Mouse (Mus musculus) kidney, adult 8-10 months (tissue): ENCODE data around the gene Tubgcp6.

Source experiments
- DNase-seq, 2 experiments: peaks; one replicate each; pipeline ENCODE4 v3.0.0; 2022

Gene Tubgcp6

DNA sequence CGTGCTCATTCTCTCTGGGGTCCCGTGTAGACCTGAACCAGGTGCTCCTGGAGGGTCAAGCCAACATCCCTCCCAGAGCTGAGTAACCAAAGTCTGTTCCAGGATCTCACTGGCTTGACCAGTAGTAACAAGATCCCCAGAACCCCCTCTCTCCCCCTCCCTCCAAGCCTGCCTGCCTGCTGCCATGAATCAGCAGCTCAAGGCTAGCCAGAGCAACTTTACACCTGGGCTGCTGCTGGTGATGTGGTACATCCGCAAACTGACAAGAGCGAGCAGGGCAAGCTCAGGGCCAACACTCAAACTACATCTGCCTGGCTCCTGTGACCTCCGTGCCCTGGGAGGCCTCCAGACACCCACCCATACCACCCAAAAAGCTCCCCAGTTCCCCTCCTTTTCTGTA is 18.5 kb upstream of the Tubgcp6 start:
- no peak for DNase-seq

DNA sequence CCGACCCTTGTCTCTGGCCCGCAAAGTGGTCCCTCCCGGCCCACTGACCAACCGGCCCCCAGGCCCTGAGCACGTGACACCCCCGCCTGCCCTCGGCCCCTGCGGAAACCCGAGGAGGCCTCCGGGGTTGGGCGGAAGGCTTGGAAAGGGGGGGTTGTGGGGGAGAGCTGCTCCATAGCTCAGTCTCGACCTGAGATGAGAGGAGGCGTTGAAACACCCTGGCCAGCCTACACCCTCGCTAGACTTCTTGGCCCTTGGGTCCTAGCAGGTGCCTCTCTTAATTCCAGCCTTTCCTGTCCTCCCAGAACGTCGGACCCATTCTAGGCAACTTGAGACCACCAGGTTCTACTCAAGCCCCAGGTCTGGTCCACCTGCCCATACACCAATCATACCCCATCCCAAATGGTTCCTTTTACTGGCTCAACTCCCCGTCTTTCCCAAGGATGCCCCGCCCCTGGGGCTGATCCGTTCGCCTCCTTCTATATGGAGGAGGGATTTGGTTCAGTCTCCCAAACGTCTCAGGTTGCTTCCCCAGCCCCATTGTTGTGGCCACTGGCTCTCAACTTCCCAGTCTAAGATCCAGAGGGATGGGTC is 17.8 kb upstream of the Tubgcp6 start, which contains the start of gene Mapk12:
Gene Mapk12 (minus strand): TSS at position 45 of the 594 bp plus-strand sequence.
- peak in 1 of 2 experiments; percentile 50 for DNase-seq

DNA sequence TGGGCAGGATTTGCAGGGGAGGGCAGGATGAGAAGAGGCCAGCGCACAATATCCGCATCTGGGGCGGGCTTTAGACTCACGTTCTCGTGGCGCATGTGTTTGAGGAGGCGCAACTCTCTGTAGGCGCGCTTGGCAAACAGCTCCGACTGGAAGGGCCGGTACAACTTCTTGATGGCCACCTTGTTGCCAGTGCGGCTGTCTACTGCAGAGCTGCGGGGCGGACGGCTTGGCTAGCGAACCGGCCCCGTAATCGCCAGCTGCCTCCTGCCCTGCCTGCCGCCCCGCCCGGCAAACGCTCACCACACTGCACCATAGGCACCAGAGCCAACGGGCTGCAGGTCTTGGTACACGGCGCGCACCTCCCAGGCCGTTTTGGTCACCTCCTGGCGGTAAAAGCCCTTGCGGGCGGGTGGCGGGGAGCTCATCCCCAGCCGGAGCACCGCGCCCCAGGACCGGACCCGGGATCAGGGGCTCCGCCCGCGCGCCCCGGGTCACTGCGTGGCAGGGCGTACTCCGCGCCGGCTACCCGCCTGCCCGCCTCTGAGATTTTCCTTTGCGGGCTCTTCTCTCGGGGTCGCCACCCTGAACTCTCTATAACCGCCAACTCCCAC is 17.2 kb upstream of the Tubgcp6 start:
- peak in 1 of 2 experiments; percentile 45 for DNase-seq

DNA sequence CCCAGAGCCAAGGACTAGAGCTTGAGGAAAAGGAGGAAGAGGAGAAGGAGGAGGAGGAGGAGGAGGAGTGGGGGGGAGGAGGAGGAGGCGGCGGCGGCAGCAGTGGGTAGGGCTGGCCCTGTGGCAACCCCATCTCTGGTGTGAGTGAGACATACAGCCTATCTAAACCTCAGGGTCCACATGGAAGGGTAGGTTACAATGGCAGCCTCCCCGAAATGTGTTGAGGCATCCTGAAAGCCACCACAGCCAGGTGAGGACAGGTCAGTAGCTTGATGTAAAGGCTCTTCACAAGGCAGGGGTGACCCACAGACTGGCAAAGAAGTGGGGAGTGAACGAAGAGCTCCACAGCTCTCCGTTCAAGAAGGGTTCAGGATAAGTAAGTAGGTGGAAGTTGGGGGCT is 15.6 kb upstream of the Tubgcp6 start:
- no peak for DNase-seq

DNA sequence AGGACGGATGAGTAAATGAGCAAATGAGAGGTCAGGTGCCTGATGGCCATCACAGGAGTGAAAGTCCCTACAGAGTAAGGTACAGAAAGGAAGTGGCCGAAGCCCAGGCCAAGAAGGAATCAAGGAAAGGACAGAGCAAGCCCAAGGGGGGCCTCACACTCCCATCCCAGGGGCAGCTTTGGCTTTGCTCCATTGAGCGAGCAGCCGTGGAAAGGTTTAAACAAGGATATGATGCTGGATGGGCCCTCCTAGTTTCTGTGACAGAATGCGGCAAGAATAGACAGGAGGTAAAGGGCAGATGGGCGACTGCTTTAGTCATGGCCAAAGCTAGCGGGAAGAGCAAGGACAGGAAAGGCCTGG is 15.1 kb upstream of the Tubgcp6 start:
- DNase-seq, result no peak

DNA sequence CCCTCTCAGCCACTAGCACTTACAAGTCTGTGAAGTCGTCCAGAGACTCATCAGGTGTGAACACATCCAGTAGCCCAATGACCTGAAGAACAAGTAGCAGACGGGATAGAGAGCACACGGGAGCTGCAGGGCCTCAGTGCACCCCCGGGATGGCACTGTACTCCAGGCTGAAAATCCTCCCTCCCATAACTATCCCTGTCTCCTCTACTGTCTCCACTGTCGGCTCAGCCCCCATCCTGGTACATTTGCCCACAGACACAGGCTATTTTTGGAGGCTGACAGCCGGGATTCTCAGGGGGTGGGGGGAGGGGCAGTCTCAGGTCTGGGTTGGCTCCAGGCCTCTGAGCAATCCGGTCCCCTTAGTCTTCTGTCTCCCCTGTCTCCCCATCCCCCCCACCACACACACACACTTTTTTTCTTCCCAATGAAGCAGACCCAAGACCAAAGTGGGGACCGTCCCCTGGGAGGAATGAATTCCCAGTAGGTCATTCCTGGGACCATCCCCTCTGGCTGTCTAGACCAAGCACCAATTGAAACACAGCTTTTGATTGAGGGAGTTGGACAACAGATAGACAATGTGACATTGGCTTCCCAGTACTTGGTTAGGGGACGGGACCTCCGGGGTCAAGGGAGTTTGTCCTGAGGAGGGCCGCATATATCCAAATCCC is 14.6 kb upstream of the Tubgcp6 start:
- no peak for DNase-seq

DNA sequence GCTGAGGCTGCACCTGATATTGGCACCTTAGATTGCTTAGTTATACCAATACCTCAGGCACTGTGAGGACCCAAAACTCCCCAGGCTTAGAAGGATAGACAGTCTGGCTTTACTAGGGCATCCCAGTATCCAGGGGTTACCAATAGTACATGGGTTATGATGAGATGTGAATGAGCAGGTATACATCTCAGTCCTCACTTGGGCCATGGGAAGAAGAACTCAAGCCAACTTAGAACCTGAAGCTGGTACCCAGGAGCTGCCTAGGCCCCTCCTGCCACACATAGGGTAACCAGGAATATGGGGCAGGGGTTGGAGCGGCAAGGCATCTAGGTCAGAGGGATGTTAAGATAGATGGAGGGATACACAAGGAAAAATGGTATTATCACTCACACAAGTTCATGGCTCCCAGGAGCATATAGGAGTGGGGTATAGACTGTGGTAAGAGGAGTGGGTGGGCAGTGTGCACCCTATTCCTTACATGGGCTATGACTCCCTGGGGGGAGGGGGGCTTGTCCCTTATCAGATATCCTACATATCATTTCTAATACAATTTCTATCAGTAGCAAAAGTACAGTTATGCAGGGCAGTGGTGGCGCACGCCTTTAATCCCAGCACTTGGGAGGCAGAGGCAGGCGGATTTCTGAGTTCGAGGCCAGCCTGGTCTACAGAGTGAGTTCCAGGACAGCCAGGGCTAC is 13.7 kb upstream of the Tubgcp6 start:
- no peak for DNase-seq

DNA sequence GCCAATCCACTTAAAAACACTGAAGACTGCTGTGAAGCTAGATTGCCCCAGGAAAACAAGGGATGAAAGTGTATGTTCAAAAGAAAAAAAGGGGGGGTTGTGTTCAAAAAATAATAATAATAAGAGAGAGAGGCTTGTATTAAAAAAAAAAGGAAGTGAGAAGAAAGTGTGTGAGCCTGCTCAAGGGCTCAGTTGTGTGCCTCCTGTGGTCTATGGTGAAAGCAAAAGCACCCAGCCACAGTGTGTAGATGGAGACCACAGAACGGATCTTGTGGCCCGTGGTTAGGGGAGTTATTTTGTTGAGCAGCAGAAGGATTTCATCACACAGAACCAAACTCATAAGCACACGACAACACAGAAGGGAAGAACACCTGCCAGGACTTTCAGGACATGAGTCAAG is 8.4 kb upstream of the Tubgcp6 start:
- DNase-seq, result no peak

DNA sequence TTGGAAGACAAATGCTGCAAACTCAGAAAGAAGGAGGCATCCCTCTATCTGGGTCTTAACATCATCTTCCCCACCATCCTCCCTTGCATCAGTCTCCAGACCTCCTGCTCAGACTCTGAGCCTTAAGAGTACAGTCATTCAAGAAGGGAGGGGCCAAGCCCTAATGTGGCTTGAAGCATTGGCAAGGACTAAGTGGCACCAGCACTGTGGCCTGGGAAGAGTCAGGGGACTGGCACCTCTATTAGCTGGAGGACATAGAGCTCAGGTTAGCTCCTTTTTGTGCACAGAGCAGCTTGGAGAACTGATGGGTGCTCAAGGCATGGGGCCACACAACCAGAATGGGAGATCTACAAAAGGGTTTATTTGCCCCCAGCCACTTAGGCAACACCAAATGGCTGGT is 7.3 kb upstream of the Tubgcp6 start:
- DNase-seq, result no peak

DNA sequence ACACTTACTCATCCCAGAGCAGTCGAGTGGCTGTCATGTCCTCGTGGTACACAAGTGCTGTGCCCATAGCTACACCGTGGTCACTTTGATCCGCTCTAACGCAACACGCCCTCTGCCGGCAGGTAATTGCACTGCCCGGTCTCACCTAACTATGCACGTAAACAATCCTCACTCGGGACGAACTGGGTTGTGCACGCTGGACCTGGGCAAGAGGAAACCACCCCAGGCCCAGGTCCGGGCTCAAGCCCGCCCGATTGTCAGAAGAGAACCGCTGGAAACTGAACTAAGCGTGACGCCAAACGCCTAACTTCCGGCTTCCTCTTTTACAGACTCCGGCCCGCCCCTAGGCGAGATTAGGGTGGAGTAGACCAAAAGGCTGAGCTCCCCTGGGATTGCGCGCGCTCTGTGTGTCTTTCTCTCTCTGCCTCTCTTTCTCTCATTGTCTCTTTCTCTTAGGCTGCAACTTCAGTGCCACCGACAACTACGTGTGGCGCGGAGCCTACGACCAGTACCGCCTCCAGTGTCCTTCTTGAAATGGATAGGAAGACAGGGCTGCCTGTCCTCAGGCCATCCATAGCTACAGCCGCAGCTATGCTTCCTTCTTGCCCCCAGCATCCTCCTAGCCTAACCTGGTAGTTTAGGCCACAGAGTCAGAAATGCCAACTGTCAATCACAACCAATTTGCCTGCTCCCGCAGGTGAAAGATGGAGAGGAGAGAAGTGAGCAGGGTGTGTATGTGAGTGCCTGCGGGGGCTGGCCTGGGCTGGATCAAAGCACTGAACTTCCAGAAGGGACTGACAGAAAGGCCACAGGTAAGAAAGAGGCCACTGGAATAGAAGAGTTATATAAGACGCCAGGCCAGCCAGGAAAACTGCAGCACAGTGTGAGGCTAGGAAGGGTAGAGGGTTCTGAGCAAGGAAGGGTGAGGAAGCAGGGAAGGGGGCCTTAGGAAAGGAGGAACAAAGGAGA is 5.8 kb upstream of the Tubgcp6 start, which contains the start of gene Hdac10:
Gene Hdac10 (minus strand): TSS at position 319 of the 969 bp plus-strand sequence.
- peak; percentile 83 to 89 for DNase-seq

DNA sequence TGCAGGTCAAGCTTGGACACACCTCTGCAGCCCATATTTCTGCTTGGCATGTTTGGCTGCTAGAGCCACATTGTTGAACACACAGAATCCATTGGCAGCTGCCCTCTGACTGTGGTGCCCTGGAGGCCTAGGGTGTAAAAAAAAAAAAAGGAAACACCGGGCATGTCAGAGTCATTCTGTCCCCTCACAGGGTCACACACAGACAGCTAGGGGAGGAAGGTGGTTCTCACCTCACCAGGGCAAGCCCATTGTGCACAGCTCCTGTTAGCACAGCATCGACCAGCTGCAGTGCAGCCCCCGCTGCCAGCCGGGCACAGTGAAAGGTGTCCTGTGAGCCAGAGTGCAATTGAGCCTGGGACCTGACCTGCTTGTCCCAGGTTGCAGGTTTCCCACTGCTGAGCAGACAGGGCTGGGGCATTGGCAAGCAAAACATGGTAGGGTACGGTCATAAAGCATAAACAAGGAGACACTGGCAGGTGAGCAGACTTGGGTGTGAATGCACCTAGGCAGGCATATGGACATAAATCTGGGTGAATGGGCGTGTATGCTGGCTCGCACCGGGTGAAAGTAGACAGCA is 4.5 kb upstream of the Tubgcp6 start:
- DNase-seq, result no peak

DNA sequence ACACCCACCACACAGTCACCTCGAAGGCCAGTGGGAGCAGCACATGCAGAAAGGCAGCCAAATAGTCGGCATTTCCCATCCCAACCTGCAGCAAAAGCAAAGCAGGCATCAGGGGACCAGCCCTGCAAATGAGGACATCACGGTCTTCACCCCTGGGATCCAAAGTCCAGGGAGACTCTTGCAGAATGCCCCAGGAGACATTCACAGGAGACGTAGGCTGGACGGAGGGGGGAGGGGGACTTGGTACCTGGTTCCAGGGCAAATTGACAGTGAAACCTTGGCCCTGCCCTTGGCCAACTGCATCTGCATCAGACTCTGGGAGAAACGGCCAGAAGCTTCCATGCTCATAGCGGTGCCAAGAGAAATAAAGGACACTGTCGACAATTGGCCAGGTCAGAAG is 3.7 kb upstream of the Tubgcp6 start:
- peak in 1 of 2 experiments; percentile 68 for DNase-seq

DNA sequence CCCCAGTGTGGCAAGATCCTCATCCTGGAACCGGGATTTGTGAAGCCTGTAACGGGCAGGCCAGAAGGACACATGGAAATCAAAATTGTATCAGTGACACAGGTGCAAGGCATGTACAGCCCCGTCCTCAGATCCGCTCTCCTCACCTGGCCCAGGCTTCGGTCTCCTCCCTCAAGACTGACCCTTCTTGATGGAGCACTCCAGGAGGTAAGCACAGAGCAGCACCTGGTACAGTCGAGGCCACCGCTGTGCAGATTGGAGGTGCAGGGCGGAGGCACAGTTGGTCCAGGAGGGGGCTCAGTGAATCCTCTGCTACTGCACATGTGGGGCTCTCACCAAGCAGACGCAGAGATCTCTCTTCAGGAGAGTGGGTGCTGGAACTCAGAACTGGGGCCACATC is 2.4 kb upstream of the Tubgcp6 start:
- DNase-seq, result no peak

DNA sequence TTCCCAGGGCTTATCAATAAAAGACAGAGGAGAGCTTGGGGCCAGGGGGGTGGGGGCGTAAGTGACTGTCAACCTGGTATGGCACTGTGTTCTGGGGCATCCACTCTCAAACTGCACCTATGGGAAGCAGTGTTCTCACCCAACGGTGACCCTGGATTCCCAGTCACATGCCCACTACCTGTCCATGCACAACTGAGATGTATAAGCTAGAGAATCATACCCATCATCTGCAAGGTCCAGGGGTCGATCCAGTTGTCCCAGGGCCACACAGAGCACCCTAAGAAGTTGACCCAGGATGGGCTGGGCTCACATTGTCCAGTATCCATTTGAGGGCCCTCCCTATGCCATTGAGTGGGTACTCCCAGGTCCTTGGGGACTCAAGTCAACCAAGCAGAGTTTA is 1.4 kb upstream of the Tubgcp6 start:
- no peak for DNase-seq

DNA sequence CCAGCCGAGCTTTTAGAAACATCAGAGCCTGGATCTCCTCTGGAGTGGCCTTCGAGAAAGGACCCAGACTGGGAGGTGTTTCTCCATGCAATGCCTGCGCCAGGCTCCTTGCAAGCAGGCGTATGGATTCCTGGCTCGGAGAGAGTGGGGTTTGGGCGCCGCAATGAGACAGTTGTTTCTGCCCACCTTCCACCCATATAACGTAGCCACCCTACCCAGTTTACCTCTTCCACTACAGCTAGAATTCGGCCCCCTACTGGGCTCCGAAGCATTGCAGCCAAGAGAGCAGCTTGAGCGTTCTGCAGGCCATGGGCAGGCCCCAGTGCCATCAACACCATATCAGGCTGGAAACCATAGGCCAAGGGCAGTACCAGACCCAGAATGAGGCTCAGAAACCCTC is 683 bp upstream of the Tubgcp6 start:
- DNase-seq, result no peak

DNA sequence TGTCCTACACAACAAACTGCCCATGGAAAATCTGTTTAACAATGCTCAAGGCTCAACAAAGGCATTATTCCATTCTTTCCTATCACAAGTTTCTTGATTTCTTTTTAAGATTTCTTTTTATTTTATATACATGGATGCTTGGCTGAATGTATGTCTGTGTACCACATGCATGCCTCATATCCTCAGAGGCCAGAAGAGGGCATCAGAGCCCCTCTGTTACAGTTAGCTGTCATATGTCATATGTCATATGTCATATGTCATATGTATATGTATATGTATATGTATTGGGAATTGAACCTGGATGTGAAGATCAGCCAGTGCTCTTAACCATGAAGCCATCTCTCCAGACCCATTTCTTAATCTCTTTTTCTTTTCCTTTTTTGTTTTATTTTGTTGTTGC is 4.9 kb downstream of the Tubgcp6 start:
- no peak for DNase-seq

DNA sequence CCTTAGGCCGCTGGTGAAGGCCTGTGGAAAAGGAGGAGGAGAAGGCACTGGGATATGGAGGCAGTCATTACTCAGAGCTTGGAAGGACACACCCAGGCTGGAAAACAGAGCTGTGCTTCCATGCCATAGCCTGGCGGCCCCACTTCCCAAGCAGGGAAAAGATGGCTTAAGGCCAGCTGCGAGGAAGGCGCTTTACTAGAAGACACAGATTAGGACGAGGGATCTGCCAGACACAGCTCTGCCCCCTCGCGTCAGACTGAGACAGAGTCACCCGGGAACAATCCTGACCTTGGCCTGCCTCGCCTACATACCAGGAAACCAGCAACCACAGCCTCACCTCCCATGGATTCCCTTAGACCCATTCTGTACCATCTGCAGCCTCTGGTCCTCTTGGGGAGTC is 12.8 kb downstream of the Tubgcp6 start:
- no peak for DNase-seq

DNA sequence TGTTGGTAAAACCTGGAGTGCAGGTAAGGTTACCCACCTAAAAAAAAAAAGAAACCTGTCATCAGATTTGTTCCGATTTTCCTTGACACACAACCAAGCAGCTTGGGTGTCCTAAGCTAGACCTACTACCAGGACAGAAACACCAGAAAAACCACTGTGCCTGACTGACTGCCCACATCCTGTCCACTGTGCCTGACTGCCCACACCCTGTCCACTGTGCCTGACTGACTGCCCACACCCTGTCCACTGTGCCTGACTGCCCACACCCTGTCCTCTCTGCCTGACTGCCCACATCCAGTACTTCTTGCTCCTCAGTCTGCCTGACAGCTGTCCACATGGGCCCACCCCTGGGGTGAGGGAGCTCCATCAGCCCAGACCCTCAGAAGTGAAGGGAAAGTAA is 15.9 kb downstream of the Tubgcp6 start:
- no peak for DNase-seq

DNA sequence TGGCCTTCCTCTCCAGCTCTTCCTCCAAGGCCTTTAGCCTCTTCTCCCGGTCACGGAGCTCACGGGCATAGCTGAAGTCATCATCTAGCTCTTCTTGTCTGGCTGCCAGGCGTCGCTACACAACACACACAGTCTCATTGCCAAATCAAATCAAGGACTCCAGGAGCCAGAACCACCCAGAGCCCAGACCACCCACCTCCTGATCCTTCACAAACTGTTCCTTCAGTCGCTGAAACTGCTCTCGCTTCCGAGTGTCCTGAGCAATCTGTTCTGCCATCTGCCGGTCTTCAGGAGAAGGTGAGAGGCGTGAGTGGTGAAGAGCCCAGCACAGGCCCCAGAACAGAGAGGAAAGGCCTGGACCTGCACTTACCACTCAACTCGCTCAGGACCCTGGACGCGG is 16.8 kb downstream of the Tubgcp6 start:
- DNase-seq, result no peak

DNA sequence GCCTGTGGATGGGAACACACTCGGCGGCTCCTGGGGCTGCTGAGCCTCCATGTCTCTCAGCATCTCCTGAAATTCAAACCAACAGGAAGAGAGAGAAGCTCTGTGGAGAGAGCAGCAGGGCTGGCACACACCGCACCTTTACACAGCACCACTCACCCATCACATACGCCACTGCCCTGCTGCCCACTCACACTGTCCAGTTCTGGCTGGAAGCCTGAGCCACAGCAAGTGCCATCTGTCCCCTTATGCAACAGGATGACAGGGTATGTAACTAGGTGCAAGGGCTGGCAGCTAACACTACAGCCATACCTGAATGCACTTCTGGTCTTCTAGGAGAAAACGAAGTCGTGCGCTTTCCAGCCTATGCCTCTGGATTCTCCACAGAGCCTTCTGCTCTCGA is 18.5 kb downstream of the Tubgcp6 start:
- DNase-seq, result no peak

DNA sequence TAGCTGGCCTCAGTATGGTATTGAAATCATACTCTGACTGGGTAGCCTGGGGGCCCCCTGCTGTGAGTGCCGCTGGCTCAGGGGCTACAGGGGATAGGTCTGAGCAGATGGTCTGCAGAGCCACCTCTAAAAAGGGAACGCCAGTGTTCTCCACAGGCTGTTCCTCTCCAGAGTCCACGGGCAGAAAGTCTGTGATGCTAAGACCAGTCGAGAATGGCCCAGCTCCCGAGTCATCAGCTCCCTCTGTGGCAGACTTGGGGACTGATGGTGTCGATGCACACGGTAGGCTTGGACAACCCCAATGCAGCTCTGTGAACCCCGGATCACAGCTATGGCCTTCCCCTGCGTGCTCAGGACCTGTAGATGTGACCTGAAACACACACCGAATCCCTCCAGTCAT is 19.0 kb downstream of the Tubgcp6 start:
- no peak for DNase-seq

DNA sequence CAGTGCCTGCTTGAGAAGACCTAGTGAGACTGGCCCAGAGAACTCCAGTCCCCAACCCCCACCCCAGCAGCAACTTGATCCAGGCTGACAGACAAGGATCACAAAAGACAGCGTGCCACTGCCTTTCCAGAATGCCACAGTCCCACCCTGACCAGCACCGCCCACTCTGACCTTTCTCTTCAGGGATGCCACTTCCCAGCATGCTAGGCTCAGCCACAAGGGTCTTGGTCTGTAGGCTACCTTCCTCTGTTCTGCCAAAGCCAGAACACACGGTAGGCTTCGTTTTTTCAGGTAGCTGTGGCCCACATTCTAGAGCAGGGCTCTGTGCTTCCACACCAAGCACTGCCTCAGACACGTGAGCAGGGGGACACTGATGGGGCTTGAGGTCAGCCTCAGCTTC is 20.3 kb downstream of the Tubgcp6 start:
- no peak for DNase-seq
